Mouse (Mus musculus) spleen, adult 2 months (tissue): ENCODE results near the gene Kcnd3.

Source experiments
- CTCF ChIP-seq: fragments of 200-500 bp; IDR thresholded peaks from 2 replicates; pipeline ENCODE4 v1.5.1; 2011; ENCODE audit warnings: mild to moderate bottlenecking, inconsistent platforms; ENCODE audit not compliant: insufficient read depth, insufficient read length, insufficient replicate concordance; ENCODE audit errors: extremely low read depth
- POLR2A ChIP-seq: fragments of 200-500 bp; IDR thresholded peaks from 2 replicates; pipeline ENCODE4 v1.6.1; 2011; ENCODE audit warnings: low read depth, low read length, inconsistent platforms

DNA sequence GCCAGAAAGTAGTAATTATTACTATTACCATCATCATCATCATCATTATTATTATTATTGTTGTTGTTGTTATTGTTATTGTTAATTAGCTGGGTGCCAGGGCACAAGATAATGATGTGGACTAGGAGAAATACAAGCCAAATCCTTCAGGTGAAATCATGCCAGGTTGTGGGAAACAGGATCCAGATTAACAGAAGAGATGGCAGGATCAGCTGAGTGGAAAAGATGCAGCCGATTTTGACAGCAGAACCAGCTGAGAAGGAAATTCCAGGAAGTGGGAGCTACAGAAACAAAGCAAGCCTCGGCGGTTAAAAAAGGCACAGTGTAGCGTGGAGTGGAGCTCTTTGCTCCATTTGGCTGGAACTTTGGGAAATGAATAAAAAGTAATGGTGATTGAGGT lies 171.0 kb downstream of the Kcnd3 start:
- no peak for TF ChIP-seq POLR2A
- TF ChIP-seq CTCF: no peak
